Mouse (Mus musculus) cerebellum, adult 11-12 months (tissue): ENCODE results near the gene Cradd.

Source experiments
- DNase-seq: peaks from one replicate; pipeline ENCODE4 v3.0.0; 2022

Cradd gene

DNA sequence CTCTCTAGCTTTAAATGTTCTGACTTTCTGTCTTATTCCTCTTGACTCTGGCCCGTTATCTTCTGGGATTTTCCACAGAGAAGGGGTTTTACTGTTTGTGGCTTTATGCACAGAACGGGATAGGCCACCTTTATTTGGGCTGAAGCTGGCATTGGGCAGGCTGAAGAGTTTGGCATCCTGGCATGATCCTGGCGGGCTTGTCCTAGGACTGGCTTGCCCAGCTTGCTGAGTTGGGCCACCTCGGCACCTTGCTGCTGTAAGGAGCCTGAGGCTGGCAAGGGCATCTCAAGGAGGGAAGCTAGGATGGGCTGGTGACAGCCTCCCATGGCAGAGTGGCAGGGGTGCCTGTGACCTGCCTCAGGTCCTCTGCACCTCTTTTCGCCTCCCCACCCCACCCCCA is 55.6 kb downstream of the Cradd start:
- no peak for DNase-seq

DNA sequence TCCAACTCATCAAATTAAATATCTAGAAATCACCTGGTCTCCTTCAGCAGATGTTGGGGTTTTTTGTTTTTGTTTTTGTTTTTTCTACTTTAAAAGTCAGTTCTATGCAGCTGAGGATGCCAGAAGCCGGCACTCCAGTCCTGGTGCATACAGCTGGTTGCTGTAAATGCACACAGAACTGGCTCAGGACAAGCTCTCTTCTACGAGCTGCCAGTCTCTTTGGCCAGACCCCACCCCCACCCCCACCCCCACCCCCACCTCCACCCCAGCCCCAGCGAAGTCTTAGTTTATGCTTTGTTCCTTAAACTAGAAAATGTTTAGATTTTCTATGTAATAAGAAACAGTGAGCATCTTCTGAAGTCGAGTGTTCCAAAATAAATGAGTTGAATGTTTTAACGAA is 57.0 kb downstream of the Cradd start:
- no peak for DNase-seq

DNA sequence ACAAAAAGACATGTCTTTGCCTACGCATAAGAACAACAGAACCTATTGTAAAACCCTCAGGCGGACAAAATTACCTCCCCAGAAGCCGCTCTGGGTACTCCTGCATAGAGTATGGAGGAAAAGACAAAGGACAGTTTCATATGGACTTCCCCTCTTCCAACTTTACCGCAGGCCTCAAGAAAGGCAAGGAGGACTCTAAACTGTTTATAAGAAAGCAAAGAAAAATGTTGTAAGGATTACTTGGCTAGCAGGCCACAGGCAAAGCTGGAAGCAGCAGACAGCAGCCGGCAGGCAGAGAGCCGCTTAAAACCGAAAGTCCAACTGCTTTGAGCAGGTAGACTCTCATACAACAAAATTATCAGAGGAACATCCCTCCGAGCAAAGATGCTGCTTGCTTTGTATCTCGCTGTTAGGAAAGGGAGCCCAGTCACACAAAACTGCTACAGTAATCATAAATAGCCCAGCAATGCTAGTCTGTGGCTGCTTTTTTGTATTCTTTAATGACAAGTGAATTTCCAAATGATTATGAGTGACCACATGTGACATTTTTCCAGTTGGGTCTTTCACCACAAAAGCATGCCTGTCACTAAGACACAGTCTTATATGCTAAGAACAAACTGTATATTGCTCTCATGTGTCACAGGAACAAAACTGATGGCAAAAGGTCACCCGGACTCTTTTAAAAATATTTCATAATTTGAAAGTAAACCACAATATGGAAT is 57.7 kb downstream of the Cradd start:
- DNase-seq: no peak

DNA sequence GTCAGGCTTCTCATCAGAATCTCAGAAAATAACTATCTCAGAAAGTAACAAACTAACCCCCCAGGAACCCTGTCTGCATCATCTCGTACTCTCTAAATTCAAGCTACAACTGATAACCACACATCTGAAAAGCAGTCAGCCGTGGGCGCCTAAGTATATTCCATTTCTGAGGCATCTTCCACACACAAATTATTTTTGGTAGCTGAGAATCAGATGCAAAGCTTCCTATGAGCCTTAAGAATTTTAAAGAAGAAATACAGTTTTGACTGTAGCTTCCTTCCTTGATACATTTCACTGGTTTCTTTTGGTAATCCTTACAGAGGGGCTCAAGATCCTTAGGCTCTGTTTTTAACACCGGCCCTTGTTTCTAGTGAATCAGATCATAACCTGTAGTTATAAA is 58.4 kb downstream of the Cradd start:
- DNase-seq: no peak

DNA sequence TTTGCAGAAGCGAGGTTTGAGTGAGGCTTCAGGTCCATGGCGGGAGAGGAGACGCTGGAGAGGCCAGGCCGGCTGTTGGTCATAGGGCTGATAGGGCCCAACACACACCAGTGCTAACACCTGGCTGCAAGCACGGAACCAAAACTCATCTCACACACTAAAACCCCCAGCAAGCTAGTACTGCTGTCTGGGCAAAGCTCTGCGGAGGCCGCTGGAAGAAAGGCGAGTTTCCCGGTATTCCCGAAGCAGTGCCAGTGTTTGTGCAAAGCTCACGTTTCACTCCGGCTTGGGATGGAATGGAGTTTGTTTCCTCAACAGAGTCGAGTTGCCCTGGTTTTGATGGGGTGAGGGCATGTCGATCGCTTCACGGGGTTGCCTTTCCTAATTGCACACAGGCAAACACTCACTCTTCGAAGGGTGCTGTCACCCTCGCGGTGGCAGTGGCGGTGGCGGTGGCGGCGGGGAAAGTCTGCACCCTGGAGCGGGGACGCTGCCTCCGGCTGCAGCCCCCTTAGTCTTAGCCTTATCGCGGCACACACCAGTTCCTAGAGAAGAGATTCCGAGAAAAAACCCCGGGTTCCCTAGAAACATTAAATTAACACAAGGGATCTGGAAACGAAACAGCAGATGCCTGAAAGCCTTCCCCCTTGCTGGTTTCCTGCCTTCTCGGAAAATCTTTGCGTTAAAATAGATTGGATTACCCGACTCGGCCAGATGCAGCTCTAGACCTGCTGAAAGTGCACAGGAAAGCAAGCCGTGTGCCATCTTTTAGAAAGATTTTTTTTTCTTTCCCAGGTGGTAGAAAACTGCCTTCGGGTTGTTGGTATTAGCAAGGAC is 59.2 kb downstream of the Cradd start:
- no peak for DNase-seq

DNA sequence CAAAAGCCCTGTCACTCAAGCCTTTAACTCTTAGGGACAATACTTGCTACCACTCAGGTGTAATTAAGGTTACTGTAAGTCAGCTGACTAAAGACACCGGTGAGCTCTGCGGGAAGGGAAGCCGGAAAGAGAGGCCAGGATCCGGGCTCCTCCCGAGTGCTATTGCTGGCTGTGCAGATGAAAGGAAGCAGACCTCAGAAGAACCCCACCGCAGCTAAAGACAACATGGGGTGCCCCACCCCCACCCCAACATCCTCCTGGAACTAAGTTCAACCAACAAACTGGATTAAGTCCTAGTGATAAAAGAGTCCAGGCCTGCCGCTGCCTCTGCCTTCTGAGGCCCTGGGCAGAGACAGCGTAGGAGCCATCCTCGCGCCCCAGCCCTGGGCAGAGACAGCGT is 61.5 kb downstream of the Cradd start:
- no peak for DNase-seq

DNA sequence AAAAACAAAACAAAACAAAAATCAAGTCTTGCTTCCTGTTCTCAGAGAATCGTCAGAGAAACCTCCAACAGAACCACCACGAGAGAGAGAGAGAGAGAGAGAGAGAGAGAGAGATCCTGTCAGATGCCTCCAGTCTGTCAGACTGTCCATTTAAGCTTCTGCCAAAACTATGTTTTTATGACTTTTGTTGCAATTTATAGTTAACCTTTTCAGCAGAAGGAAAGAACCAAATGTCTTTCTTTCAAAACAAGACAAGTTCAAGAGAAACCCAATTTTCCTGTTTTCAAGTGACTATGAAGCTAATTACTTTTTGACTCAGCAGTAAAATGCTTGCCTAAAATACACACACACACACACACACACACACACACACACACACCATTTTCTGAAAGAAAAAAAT is 62.7 kb downstream of the Cradd start:
- DNase-seq: no peak

DNA sequence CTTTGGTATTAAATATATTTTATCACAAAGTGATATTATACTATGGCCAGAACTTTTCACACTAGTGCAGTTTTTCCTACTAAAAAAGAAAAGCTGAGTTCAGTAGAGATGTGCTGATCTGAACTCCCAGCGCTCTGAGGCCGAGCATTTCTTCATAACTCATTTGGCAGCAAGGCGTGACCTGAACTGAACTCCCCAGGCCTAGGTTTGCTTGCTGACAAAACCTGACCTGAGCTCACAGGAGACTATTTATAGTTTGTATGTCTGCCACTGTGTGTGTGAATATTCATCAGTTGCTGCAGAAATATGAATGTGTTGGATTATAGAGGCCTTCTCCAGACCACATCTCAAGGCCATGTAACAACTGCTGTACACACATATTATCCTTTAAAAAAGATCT is 63.5 kb downstream of the Cradd start:
- DNase-seq: no peak

DNA sequence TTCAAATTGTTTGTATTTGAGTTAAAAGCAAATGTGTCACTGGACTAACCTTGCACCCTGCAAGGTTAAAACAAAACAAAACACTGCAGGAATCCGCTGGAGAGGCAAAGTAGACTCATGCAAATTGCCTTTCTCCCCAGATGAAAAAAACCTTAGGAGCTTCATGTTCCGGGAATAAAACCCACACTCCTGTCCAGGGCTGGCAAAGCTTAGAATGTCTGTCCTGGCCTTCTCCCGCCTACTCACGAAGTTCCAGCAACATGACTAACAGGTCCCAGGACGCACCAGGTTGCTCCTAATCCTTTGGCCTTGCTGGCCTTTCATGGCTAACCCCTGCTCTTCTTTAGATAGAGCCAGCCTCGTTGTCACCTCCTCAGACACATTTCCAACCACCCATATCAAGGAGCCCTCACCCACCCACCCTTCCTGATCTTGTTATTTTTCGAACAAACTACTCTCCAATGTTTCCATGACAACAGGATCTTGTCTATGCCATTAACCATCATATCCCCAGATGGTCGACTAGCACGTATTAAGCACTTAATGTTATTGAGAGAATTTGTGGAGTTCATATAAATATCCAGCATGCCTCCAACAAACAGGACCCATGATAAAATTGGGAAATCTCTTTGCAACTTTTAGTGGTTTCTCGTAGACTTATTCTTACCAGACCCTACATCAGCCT is 65.3 kb downstream of the Cradd start:
- DNase-seq: no peak

DNA sequence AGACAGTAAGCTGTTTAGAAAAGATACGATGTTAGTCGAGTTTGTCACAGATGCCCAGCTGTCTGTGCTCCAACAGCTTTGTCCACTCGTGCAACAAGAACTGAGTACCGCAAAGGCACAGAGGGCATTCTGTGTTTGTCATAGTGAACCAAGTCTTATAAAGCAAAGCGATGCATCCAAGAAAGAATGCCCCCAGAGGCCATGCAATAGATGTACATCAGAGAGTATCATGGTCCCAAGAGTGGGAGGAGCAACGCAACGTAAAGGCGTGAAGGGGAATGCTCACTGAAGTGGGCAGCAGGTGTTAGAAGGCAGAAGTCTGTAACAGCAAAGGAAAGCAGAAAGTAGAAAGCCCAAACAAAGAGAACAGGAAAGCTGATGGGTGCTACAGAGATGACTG is 66.0 kb downstream of the Cradd start:
- DNase-seq: no peak

DNA sequence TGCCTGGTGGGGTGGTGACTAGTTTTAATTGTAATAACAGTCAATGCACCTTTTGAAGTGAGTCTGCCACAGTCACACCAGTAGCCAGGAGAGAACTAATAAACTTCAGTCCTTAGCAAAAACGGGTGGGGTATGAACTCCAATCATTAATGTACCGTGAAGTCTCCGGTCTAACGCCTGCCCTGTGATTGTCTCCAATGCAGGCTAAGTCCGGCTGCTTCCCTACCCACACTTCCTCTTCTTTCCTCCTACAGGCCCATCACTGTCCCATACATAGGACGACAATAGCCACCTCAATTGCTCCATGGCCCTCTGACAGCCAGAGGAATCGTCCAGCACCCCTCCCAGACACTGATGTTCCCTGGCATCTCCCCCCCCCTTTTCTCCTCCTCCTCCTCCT is 67.8 kb downstream of the Cradd start:
- DNase-seq: no peak

DNA sequence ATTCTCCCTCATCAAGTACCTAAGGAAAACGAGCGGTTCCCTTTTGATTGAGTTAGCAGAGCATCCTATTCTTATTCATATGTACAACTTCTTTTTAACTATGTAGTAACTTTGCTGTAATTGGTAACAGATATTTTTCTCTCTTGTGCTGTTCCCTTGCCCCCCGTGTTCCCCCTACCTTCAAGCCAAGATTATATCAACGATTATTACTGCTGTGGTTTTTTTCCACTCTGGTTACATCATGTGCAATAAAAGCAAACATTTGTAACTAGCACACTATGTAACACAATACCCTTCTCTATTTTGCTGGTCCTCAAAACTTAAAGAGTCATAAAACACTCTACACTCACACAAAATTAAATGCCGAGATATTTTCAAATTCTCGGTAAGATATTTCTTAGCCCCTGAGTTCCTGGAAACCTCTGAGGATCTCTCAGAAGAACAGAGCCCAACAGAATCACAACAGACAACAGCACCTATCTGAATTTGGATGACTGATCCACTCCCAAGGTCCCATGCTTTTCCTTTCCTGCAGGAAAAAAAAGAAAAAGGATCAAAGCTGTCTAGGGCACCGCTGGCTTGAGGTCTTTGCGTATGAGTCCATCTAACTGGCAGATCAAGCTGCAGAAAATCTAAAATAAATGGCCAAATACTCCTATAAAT is 68.8 kb downstream of the Cradd start:
- DNase-seq: no peak

DNA sequence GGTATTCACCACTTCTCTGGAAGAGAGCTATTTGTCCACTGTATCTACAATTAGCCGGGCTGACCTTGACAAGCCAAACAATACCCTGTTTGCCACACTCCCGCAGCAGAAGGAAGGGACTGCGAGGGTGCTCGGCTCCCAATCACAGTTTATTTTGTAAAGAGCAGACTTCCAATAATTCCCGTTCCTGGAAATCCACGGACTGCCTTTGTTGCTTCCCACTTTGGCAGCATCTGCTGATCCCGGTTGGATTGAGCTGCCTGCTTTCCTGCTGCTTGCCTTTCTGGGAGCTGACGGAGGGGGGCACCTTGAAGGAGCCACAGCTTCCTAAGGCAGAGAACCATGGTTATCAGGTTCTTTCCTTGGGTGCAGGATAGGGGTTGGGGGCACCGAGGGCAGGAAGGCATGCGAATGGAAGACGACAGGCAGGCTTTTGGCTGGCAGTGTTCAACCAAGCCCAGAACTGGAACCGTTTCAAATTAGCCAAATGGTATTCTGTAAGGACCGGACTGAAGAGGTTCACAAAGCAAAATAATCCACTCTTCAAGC is 69.4 kb downstream of the Cradd start:
- peak; percentile 39 for DNase-seq

DNA sequence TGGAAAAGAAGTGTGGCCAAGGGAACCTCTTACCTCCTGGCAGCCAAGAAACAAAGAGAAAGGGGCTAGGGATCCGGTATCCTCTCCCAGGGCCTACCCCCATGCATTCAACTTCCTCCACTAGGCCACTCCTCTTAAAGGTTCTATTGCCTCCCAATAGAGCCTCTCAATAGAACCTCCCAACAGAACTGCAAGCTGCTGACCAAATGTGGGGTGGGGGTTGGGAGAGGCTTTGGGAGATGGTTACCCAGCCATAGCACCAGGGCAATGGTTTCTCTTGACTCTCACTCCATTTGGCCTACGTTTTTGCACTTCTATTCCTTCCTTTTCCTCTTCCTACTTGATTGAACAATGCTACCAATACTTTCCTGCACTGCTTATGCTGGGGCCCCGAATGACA is 69.9 kb downstream of the Cradd start:
- no peak for DNase-seq

DNA sequence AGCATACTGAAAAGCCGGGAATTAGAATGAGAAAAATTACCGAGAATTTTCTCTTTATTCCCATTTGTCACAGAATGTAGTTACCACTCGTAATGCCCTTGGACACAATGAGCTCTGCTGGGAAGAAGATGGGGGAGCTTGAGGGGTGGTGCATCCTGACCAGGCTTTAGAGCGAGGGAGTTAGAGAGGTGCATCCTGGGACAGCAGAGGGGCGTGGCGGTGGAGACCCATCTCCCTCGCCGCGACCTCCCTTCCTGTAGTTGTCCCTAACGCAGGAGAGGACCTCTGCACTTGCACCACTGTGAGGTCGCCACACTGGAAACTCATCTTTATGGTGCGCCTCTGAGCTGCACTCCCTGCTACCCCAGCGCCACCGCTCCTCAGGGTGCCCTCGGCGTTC is 72.3 kb downstream of the Cradd start:
- DNase-seq: no peak

DNA sequence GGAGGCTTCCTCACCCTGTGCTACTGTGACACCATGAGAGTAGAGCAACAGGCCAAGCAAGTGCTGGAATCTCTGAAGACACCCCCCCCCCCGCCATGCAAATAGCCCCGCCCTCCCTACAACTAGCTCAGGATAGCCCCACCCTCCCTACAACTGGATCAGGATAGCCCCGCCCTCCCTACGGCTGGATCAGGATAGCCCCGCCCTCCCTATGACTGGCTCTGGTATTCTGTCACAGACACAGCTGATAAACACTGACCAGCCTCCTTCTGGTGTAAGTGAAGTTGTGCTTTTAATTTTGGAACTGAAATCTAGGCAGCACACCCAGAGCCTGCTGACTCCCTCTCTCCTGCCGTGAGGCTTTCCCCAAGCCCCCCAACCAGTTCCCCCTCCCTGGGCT is 75.6 kb downstream of the Cradd start:
- no peak for DNase-seq

DNA sequence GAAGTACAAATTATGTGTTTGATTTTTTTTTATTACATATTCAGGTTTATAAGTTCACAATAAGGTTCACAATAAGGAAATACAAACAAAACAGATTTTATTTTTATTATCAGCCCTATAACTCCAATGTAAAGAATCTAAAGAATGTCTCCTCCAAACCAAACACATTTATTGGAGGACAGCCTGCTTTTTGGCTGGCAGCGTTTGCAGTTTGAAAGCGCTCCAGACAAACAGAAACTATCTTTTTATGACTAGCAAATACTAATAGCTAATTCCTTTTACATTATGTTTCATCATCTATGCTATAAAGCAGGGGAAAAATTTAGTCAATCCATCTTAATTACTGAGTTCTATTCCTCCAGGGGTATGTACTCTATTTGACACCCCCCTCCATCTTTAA is 77.2 kb downstream of the Cradd start:
- no peak for DNase-seq

DNA sequence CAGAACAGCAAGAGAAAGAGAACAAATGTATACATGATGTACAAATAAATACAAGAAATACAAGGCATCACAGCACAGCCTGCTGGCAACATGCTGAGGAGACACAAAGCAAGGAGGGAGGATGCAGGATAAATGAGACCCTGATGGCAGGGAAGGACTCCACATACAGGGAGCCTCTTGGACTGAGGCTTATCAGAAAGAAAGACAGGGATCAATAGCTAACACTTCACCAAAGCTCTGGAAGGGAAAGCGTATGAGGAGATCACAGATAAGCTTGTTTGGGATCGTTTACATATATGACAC is 78.3 kb downstream of the Cradd start:
- DNase-seq: no peak

DNA sequence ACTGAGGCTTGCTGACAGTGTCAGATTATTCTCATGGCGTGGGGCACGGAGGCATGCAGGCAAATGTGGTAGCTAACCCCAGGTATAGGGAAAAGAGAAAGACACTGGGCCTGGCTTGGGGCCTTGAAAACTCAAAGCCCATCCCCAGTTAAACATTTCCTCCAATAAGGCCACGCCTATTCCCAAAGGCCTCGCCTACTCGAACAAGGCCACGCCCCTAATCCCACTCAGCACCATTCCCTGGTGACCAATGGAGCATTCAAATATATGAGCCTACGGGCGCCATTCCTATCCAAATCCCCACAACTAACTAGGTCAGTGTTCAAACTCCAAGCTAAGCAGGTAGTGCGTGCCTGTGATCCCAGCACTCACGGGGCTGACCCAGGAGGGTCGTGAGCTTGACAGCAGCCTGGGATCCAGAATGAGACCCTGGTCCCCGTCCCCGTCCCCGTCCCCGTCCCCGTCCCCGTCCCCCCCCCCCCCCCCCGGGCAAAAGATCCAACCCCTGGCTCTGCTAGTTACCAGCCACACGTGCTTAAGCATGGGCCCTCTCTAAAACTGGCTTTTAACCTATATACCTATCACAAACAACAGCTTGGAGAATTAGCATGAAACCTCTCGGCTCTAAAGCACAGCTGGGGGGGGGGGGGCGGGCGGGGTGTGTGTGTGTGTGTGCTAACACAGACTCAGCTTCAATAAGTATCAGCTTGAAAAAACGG is 78.8 kb downstream of the Cradd start:
- no peak for DNase-seq

DNA sequence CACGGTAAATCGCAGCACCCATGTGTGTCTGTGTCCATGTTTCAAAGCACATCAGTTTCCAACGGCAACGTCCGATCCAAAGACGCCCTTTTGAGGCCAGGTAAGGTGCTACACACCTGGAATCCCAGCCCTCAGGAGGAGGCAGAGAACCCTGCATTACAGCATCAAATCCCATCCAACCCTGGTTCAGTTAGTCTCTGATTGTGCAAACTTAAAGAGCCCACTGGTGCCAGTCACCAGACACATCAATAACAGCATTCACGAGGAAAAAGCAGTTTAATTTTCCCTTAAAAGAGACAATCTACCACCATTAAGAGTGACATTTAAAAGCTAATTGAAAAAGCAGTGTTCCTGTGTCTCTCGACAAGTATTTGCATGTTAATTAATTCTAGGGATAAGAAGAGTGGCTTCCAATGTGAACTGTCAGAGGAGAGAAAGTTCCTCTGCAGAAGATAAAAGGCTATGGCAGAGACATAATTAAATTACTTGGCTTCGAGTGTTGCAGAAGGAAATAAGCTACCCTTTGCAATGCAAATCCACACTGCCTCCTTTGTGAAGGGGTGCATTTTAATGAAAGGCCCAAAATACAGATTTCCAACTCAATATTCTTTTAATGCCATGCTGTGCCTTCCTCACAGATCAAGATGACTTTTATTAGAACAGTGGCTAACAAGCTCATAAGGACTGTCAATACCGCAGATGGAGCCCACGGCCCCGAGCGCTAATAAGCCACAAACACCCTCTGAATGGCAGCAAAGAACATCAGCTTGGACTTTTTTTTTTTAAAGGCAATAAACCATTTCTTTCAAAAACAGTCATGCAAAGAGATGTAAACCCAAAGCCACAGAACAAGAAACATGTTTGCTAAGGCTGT is 84.5 kb downstream of the Cradd start:
- no peak for DNase-seq

DNA sequence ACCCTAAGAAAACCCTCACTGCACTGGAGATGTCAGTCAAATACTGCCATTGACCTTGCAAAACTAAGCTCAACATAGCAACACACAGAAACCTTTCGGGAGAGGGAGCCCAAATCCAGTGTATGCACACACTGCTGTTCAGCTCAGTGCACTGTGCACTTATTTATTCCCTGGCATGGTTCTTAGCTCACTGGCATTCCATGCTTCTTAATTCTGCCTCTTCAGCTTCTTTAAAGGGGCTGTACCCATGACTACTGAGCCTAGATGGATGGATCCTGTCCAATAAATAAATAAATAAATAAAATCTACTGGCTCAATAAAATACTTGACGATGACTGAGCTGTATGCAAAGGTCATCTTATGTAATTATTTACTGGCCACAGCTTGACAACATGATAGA is 85.3 kb downstream of the Cradd start:
- no peak for DNase-seq

DNA sequence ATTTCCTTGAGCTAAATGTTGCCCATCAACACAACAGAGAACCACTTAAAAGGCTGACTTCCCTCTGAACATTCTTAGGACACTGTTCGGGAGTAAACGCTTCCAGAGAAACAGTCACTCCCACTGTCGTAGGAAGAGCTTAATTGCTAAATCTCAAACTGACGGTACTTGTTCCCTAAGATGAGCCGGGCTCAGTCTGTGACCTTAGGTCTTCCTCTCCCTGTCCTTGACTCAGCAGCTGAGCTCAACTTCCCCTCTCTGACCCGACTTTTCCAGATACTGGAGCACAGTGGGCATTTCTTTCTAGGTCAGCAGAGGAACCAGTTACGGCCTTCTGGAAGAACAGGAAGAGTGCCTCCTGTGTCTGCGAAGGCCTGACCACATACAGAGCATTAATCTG is 87.7 kb downstream of the Cradd start:
- no peak for DNase-seq
